Mouse (Mus musculus): ENCODE data around the gene Kif13a. TPM values are rescaled to one million over a fixed set of nuclear protein-coding genes. Genes with fewer than 3 reads are reported as not detected.

Gene Kif13a
- total RNA-seq, 2 experiments from 2014 or later = 20.9 to 21.7 TPM

- TF ChIP-seq CTCF (conservative IDR thresholded peaks at IDR 0.05) = no peak
- H3K4me3 ChIP-seq = no peak overlapping the region
- DNase-seq (ENCODE audit: low spot score in 2 of 2) = no peak
- H3K27ac ChIP-seq = no peak overlapping the region
Measured at GRCm38 (mm10) chr13:46737482-46737881, 192.2 kb downstream of the Kif13a start.

GRCm38 (mm10) chr13:46736479-46736865 is 193.2 kb downstream of the Kif13a start:
- no peak for DNase-seq (ENCODE audit: low spot score in 2 of 2)
- no peak for TF ChIP-seq CTCF (conservative IDR thresholded peaks at IDR 0.05)
- Histone ChIP-seq H3K4me3 (peak overlapping the region; percentile 59), H3K27ac (peak overlapping the region; percentile 8)

GRCm38 (mm10) chr13:46735808-46736478 is 193.7 kb downstream of the Kif13a start:
- peak overlapping the region; percentile 8 for H3K27ac ChIP-seq
- DNase-seq (ENCODE audit: low spot score in 2 of 2) = peak; percentile 12 to 27

GRCm38 (mm10) chr13:46735219-46735807 is 194.4 kb downstream of the Kif13a start:
- Histone ChIP-seq H3K4me3 (peak overlapping the region; percentile 59), H3K27ac (peak overlapping the region; percentile 8)
- no peak for TF ChIP-seq CTCF (conservative IDR thresholded peaks at IDR 0.05)
- no peak for DNase-seq (ENCODE audit: low spot score in 2 of 2)

More at GRCm38 (mm10) chr13:46735808-46736478, 193.7 kb downstream of the Kif13a start:
- peak overlapping the region; percentile 59 for H3K4me3 ChIP-seq
- peak; percentile 33 for TF ChIP-seq CTCF (conservative IDR thresholded peaks at IDR 0.05)

- no peak overlapping the region for H3K27ac ChIP-seq
- DNase-seq (ENCODE audit: low spot score in 2 of 2) = no peak
- no peak overlapping the region for H3K4me3 ChIP-seq
- TF ChIP-seq CTCF (conservative IDR thresholded peaks at IDR 0.05) = no peak
Measured at GRCm38 (mm10) chr13:46729998-46730397, 199.7 kb downstream of the Kif13a start.

GRCm38 (mm10) chr13:46728411-46728810 is 201.3 kb downstream of the Kif13a start:
- peak overlapping the region; percentile 79 for H3K4me3 ChIP-seq
- no peak for DNase-seq (ENCODE audit: low spot score in 2 of 2)
- peak overlapping the region; percentile 95 for H3K27ac ChIP-seq
- TF ChIP-seq CTCF (conservative IDR thresholded peaks at IDR 0.05) = no peak

- Histone ChIP-seq H3K27ac (peak within 1 kb of the TSS; percentile 95), H3K4me3 (peak within 1 kb of the TSS; percentile 79)
- TF ChIP-seq CTCF (conservative IDR thresholded peaks at IDR 0.05) = no peak
- DNase-seq (ENCODE audit: low spot score in 2 of 2) = peak; percentile 99 to 100
Measured at GRCm38 (mm10) chr13:46727837-46728268, 201.8 kb downstream of the Kif13a start, which contains the start of gene Nup153. TSS of gene Nup153 (minus strand) at chr13:46727940.

GRCm38 (mm10) chr13:46727038-46727836 is 202.4 kb downstream of the Kif13a start:
- Histone ChIP-seq H3K27ac (peak overlapping the region; percentile 95), H3K4me3 (peak overlapping the region; percentile 79)
- TF ChIP-seq CTCF (conservative IDR thresholded peaks at IDR 0.05) = no peak
- DNase-seq (ENCODE audit: low spot score in 2 of 2) = peak; percentile 8 to 33

GRCm38 (mm10) chr13:46726288-46727037 is 203.2 kb downstream of the Kif13a start:
- no peak for TF ChIP-seq CTCF (conservative IDR thresholded peaks at IDR 0.05)
- H3K27ac ChIP-seq = peak overlapping the region; percentile 95; the same call in 1 of the 2 replicates
- no peak for DNase-seq (ENCODE audit: low spot score in 2 of 2)
- peak overlapping the region; percentile 79 for H3K4me3 ChIP-seq

GRCm38 (mm10) chr13:46725227-46725626 is 204.4 kb downstream of the Kif13a start:
- H3K4me3 ChIP-seq = no peak overlapping the region; the same call in 1 of the 2 replicates
- H3K27ac ChIP-seq = no peak overlapping the region
- no peak for DNase-seq (ENCODE audit: low spot score in 2 of 2)
- TF ChIP-seq CTCF (conservative IDR thresholded peaks at IDR 0.05) = no peak

GRCm38 (mm10) chr13:46724371-46724770 is 205.3 kb downstream of the Kif13a start:
- Histone ChIP-seq H3K27ac (no peak overlapping the region), H3K4me3 (no peak overlapping the region)
- DNase-seq (ENCODE audit: low spot score in 2 of 2) = no peak
- peak; percentile 68 for TF ChIP-seq CTCF (conservative IDR thresholded peaks at IDR 0.05)

GRCm38 (mm10) chr13:46721009-46721408 is 208.7 kb downstream of the Kif13a start:
- no peak for DNase-seq (ENCODE audit: low spot score in 2 of 2)
- TF ChIP-seq CTCF (conservative IDR thresholded peaks at IDR 0.05) = no peak
- Histone ChIP-seq H3K4me3 (no peak overlapping the region), H3K27ac (no peak overlapping the region)

Measured in layer of hippocampus, adult 2 months (tissue).